Mouse (Mus musculus): ENCODE results near the gene Ppm1h. TPM values are rescaled to one million over a fixed set of nuclear protein-coding genes. Genes with fewer than 3 reads are reported as not detected.
A peak's percentile ranks its signal among the peaks of the same experiment; 100 is the strongest.

Gene Ppm1h
- polyA plus RNA-seq, 1 experiment from 2014 or later: 33.5 TPM

DNA sequence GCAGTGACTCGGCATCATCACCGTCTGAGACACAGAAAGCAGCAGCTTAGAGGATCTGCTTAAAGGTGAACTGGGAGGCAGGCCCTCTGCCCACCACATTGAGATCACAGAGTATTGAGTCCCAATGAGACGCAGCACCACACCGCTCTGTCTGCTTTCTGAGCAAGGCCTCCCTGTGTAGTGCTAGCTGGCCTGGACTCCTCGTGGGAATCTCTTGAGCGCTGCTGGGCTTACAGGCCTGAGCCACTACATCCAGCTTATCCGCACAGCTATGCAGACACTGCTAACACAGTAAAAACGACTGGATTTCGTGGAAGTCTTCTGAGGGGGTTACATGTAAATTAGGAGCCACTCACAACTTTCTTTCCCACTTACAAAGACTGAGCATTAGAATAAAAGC, 313.1 kb downstream of the Ppm1h start:
- Histone ChIP-seq H3K4me3 (replicated peaks; ENCODE audit: low read depth, low read length) (no peak overlapping the region), H3K9me3 (replicated peaks; ENCODE audit: low read length) (no peaks in the 10 kb centered on the region), H3K27ac (peak overlapping the region; percentile 36; the same call in 1 of the 2 replicates), H3K4me2 (ENCODE audit: low read length) (no peak overlapping the region), H3K9ac (ENCODE audit: low read depth, low read length) (no peak overlapping the region), H3K36me3 (ENCODE audit: insufficient read depth, low read length) (peaks cover 11% of the 10 kb centered on the region), H3K27me3 (ENCODE audit: insufficient read depth, low read length) (no peaks in the 10 kb centered on the region), H3K4me1 (replicated peaks; ENCODE audit: insufficient read depth, low read length) (peaks cover 14% of the 10 kb centered on the region)
- TF ChIP-seq CTCF (IDR thresholded peaks at IDR 0.05; ENCODE audit: low read depth): no peak
- 87% methylated on average over 9 of the region's 9 CpGs for WGBS
- DNase-seq (ENCODE audit: low spot score): no peak
- ATAC-seq (replicated peaks; ENCODE audit: low FRiP score, low read depth): no peak

DNA sequence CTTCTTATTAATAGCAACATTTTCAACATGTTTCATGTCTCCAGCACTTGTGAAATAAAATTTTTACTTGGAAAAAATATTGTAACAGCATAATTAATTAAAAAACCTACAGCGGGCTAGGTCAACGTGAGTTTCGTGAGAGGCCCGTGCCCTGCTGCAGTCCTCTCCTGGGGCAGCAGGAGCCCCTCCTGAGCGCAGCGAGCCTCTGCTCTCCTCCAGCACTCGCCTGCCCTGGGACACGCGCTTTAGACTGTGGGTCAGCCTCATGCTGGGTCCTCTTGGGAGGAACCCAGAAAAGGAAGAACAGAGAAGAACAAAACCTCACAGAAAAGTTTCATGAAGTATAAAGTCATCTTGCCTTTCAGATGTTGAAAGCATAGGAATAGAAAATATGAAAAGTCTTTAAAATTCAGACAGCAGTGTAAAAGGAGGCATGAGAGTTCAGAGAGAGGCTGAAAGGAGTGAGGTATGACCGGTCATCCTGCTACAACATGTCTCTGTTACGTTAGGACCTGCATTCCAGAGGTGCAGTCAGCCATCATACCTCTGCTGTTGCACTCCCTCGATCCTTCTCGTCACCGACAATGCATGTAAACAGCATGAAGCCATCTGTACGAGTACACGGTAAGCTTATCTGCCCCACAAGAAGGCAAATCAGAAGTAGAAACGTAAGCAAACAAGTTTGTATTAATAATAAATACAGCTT, 316.0 kb downstream of the Ppm1h start:
- no peak overlapping the region for H3K9ac ChIP-seq (ENCODE audit: low read depth, low read length)
- peak; percentile 83 for ATAC-seq (replicated peaks; ENCODE audit: low FRiP score, low read depth)
- peaks cover 27% of the 10 kb centered on the region for H3K36me3 ChIP-seq (ENCODE audit: insufficient read depth, low read length)

More for the DNA sequence above, 316.0 kb downstream of the Ppm1h start:
- no peaks in the 10 kb centered on the region for H3K27me3 ChIP-seq (ENCODE audit: insufficient read depth, low read length)
- no peaks in the 10 kb centered on the region for H3K9me3 ChIP-seq (replicated peaks; ENCODE audit: low read length)
- H3K27ac ChIP-seq: peak overlapping the region; percentile 66; the same call in 1 of the 2 replicates
- 50% methylated on average over 17 of the region's 17 CpGs for WGBS
- 0 out of 2 replicates have a peak, but pooled peaks cover 2% of the 10 kb centered on the region for H3K4me1 ChIP-seq (replicated peaks; ENCODE audit: insufficient read depth, low read length)
- H3K4me3 ChIP-seq (replicated peaks; ENCODE audit: low read depth, low read length): no peak overlapping the region
- DNase-seq (ENCODE audit: low spot score): peak; percentile 68
- peak; percentile 4; the same call in 1 of the 2 replicates for TF ChIP-seq CTCF (IDR thresholded peaks at IDR 0.05; ENCODE audit: low read depth)
- no peak overlapping the region for H3K4me2 ChIP-seq (ENCODE audit: low read length)

MicroRNAs encoded within 50 kb of the gene (microRNA counts, 519-probe panel; counts per million panel counts)
- 8,102 counts per million, percentile 99 among the panel's probes with 10 or more counts for microRNA mmu-let-7i

Small RNAs within 50 kb of the gene (microRNA-seq; reads per million reads assigned to microRNA genes)
- gene Mir6412 (not detected), gene Mir8104 (not detected), gene Mirlet7i (42,788 reads per million, percentile 98 among the genes with 10 or more reads in this experiment)

Other genes with a start within 250 kb of the Ppm1h start
- gene Avpr1a, start 230.3 kb upstream of the Ppm1h start, polyA plus RNA-seq (2015; fragmentation: Nextera tagmentation; extraction: Ambion mirVana): 7.8 and 8.5 TPM in 2 replicates